Mouse (Mus musculus) spleen, adult 2 months (tissue): Measurements from ENCODE around the gene Cyp4x1. TPM values are rescaled to one million over a fixed set of nuclear protein-coding genes. Genes with fewer than 3 reads are reported as not detected.
A peak's percentile ranks its signal among the peaks of the same experiment; 100 is the strongest.

ENCODE experiments used
- DNase-seq, 2 experiments: peaks; one replicate each; pipeline versions ENCODE4 v3.0.0 to v3.0.0-alpha.2; 2012 to 2021; ENCODE audit warnings: low spot score in 2 of 2, low read depth in 1 of 2
- H3K27ac ChIP-seq: fragments of 200-500 bp; 2 replicates; pipeline ENCODE4 v1.5.1; 2012; ENCODE audit warnings: low read length, inconsistent platforms; ENCODE audit not compliant: insufficient read depth
- H3K27me3 ChIP-seq: fragments of 200-500 bp; 2 replicates; pipeline ENCODE4 v1.6.1; 2012; ENCODE audit warnings: mild to moderate bottlenecking, moderate library complexity, low read length, inconsistent platforms; ENCODE audit not compliant: control insufficient read depth, insufficient read depth
- H3K36me3 ChIP-seq: fragments of 200-500 bp; 2 replicates; pipeline ENCODE4 v1.6.1; 2012; ENCODE audit warnings: mild to moderate bottlenecking, low read length, inconsistent platforms; ENCODE audit not compliant: control insufficient read depth, insufficient read depth
- H3K4me1 ChIP-seq: fragments of 200-500 bp; 2 replicates; pipeline ENCODE4 v1.6.1; 2011; ENCODE audit warnings: inconsistent platforms; ENCODE audit not compliant: control insufficient read depth, insufficient read depth, insufficient read length
- H3K4me3 ChIP-seq: fragments of 200-500 bp; 2 replicates; pipeline ENCODE4 v1.5.1; 2011; ENCODE audit warnings: mild to moderate bottlenecking, inconsistent platforms; ENCODE audit not compliant: insufficient read depth, insufficient read length; ENCODE audit errors: extremely low read depth
- CTCF ChIP-seq: fragments of 200-500 bp; IDR thresholded peaks from 2 replicates; pipeline ENCODE4 v1.5.1; 2011; ENCODE audit warnings: mild to moderate bottlenecking, inconsistent platforms; ENCODE audit not compliant: insufficient read depth, insufficient read length, insufficient replicate concordance; ENCODE audit errors: extremely low read depth
- POLR2A ChIP-seq: fragments of 200-500 bp; IDR thresholded peaks from 2 replicates; pipeline ENCODE4 v1.6.1; 2011; ENCODE audit warnings: low read depth, low read length, inconsistent platforms
- WGBS: fragments of 180-500 bp; shearing (Covaris S2); methylation state at CpG from one replicate; pipeline ENCODE4 v1.1.7; 2018; 5-methylcytosine and 5-hydroxymethylcytosine counted together
- polyA plus RNA-seq: library from polyadenylated mRNA; depleted of rRNA; stranded (reverse); fragments of >200 nt; gene quantifications from 2 replicates; pipeline ENCODE4 v1.2.3, GENCODE M21; 2012

Cyp4x1 gene
- polyA plus RNA-seq, 1 experiment: 0.02 TPM

- TF ChIP-seq POLR2A: no peak
- H3K36me3 ChIP-seq: no peaks in the 10 kb centered on the region
- peaks cover 17% of the 10 kb centered on the region for H3K27me3 ChIP-seq
- DNase-seq: no peak
- WGBS: under 1% methylated on average over 57 of the region's 58 CpGs
- peaks cover 5% of the 10 kb centered on the region for H3K4me1 ChIP-seq
- peak overlapping the region; percentile 52 for H3K4me3 ChIP-seq
- no peak overlapping the region for H3K27ac ChIP-seq
Observed at GRCm38 (mm10) chr4:115062875-115063517, 71.1 kb downstream of the Cyp4x1 start.

- Histone ChIP-seq H3K27me3 (peaks cover 22% of the 10 kb centered on the region), H3K4me3 (peak overlapping the region; percentile 52; the same call in 1 of the 2 replicates), H3K4me1 (peaks cover 5% of the 10 kb centered on the region), H3K36me3 (no peaks in the 10 kb centered on the region), H3K27ac (no peak overlapping the region)
- no peak for TF ChIP-seq CTCF
- no peak for DNase-seq
- 3% methylated on average over 9 of the region's 9 CpGs for WGBS
Observed at GRCm38 (mm10) chr4:115062540-115062874, 71.6 kb downstream of the Cyp4x1 start.

- TF ChIP-seq POLR2A (no peak), CTCF (no peak)
- Histone ChIP-seq H3K36me3 (no peaks in the 10 kb centered on the region), H3K4me3 (no peak overlapping the region), H3K4me1 (peaks cover 5% of the 10 kb centered on the region), H3K27me3 (peaks cover 34% of the 10 kb centered on the region), H3K27ac (no peak overlapping the region)
- 36% methylated on average over 3 of the region's 3 CpGs for WGBS
- no peak for DNase-seq
Observed at GRCm38 (mm10) chr4:115060753-115061152, 73.3 kb downstream of the Cyp4x1 start.

GRCm38 (mm10) chr4:115059871-115060270 lies 74.2 kb downstream of the Cyp4x1 start:
- H3K4me1 ChIP-seq: peaks cover 5% of the 10 kb centered on the region
- WGBS: 49% methylated on average over 12 of the region's 12 CpGs
- H3K27me3 ChIP-seq: peaks cover 36% of the 10 kb centered on the region
- H3K4me3 ChIP-seq: peak overlapping the region; percentile 9; the same call in 1 of the 2 replicates
- DNase-seq: no peak
- no peaks in the 10 kb centered on the region for H3K36me3 ChIP-seq
- TF ChIP-seq CTCF: no peak
- no peak for TF ChIP-seq POLR2A
- H3K27ac ChIP-seq: 0 out of 2 replicates have a peak overlapping the region, but pooled peaks have one; percentile 7

GRCm38 (mm10) chr4:115058871-115059590 lies 75.0 kb downstream of the Cyp4x1 start:
- Histone ChIP-seq H3K27ac (peak overlapping the region; percentile 57; the same call in 1 of the 2 replicates), H3K36me3 (no peaks in the 10 kb centered on the region), H3K4me3 (peak overlapping the region; percentile 34; the same call in 1 of the 2 replicates), H3K27me3 (peaks cover 36% of the 10 kb centered on the region), H3K4me1 (peaks cover 5% of the 10 kb centered on the region)
- no peak for TF ChIP-seq POLR2A
- no peak for TF ChIP-seq CTCF
- no peak for DNase-seq
- WGBS: 31% methylated on average over 23 of the region's 23 CpGs

- no peak overlapping the region for H3K27ac ChIP-seq
- H3K27me3 ChIP-seq: peaks cover 33% of the 10 kb centered on the region
- H3K4me1 ChIP-seq: peaks cover 5% of the 10 kb centered on the region
- DNase-seq: no peak
- peak overlapping the region; percentile 44 for H3K4me3 ChIP-seq
- TF ChIP-seq CTCF: no peak
- no peak for TF ChIP-seq POLR2A
- H3K36me3 ChIP-seq: no peaks in the 10 kb centered on the region
- 3% methylated on average over 20 of the region's 20 CpGs for WGBS
Observed at GRCm38 (mm10) chr4:115058317-115058761, 75.7 kb downstream of the Cyp4x1 start.
